Mouse (Mus musculus) heart, embryonic 14.5 days (tissue): ENCODE data around the gene Kndc1. TPM values are rescaled to one million over a fixed set of nuclear protein-coding genes. Genes with fewer than 3 reads are reported as not detected.

Source experiments
- ATAC-seq: fragments of 200-750 bp; cut with Nextera tagmentation; 2 replicates; pipeline ENCODE4 v1.8.0; 2017; ENCODE audit warnings: low read depth, moderate TSS enrichment; ENCODE audit not compliant: insufficient number of reproducible peaks, insufficient read depth, low FRiP score
- H3K27ac ChIP-seq, 2 experiments: fragments of 200-500 bp in 1 of 2; fragments of 300-500 bp in 1 of 2; sonication (generic) in 1 of 2; replicated peaks in 1 of 2; 2 replicates each; pipeline ENCODE4 v1.5.1; 2012 to 2014; ENCODE audit warnings: low read depth in 2 of 2, low read length in 2 of 2, control low read depth in 1 of 2, mild to moderate bottlenecking in 1 of 2, mixed read lengths in 1 of 2; ENCODE audit not compliant: control insufficient read depth in 1 of 2, insufficient read depth in 1 of 2
- H3K27me3 ChIP-seq: fragments of 300-500 bp; sonication (generic); 2 replicates; pipeline ENCODE4 v1.6.1; 2014; ENCODE audit warnings: mild to moderate bottlenecking, low read length, control low read depth; ENCODE audit not compliant: control insufficient read depth, insufficient read depth
- H3K36me3 ChIP-seq: fragments of 300-500 bp; sonication (generic); 2 replicates; pipeline ENCODE4 v1.6.1; 2014; ENCODE audit warnings: mild to moderate bottlenecking, control low read depth, low read length, mixed read lengths; ENCODE audit not compliant: control insufficient read depth, insufficient read depth
- H3K4me1 ChIP-seq, 2 experiments: fragments of 200-500 bp in 1 of 2; fragments of 300-500 bp in 1 of 2; sonication (generic) in 1 of 2; 2 replicates each; pipeline ENCODE4 v1.6.1; 2012 to 2014; ENCODE audit warnings: low read length in 2 of 2, control low read depth in 1 of 2, mixed read lengths in 1 of 2; ENCODE audit not compliant: control insufficient read depth in 2 of 2, insufficient read depth in 2 of 2
- H3K4me2 ChIP-seq: fragments of 300-500 bp; sonication (generic); 2 replicates; pipeline ENCODE4 v1.6.1; 2014; ENCODE audit warnings: mild to moderate bottlenecking, low read length
- H3K4me3 ChIP-seq, 2 experiments: fragments of 200-500 bp in 1 of 2; fragments of 300-500 bp in 1 of 2; sonication (generic) in 1 of 2; 2 replicates each; pipeline ENCODE4 v1.5.1; 2012 to 2014; ENCODE audit warnings: low read length in 2 of 2, mild to moderate bottlenecking in 2 of 2, control low read depth in 1 of 2, low read depth in 1 of 2, moderate library complexity in 1 of 2; ENCODE audit not compliant: control insufficient read depth in 1 of 2, insufficient read depth in 1 of 2
- H3K9ac ChIP-seq: fragments of 300-500 bp; sonication (generic); 2 replicates; pipeline ENCODE4 v1.6.1; 2014; ENCODE audit warnings: mild to moderate bottlenecking, low read length
- H3K9me3 ChIP-seq: fragments of 300-500 bp; sonication (generic); 2 replicates; pipeline ENCODE4 v1.6.1; 2016; ENCODE audit warnings: low read length, control low read depth; ENCODE audit not compliant: control insufficient read depth
- WGBS: fragments of 180-500 bp; shearing (Covaris S2); extraction: QIAGEN DNeasy Blood & Tissue Kit; methylation state at CpG from one replicate; pipeline ENCODE4 v1.1.7; 2014; 5-methylcytosine and 5-hydroxymethylcytosine counted together
- polyA plus RNA-seq: library from polyadenylated mRNA; unstranded; fragments of >200 nt; fragmentation: Nextera tagmentation; extraction: Ambion mirVana; gene quantifications from 2 replicates; pipeline ENCODE4 v1.2.1, GENCODE M21; 2014

The Kndc1 gene
- polyA plus RNA-seq, 1 experiment from 2014 or later = 0.16 TPM

DNA sequence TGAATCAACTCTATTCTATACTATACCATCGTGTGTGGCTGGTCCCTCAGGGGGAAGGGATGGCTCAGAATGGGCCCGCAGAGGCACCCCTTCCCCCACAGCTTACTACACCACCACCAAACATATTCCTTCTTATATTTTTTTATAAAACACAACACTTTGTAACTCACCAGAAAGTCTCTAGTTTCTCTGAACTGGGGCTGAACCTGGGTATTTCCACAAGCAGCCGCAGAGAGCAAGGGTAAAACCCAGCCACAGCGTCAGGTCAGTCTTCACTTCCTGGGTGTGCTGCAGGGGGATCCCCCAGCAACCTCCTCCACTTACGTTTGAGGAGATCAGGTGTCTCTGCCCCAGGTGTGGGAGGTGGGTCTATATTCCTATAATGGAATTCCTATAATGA is 73.9 kb downstream of the Kndc1 start:
- no peaks in the 10 kb centered on the region for H3K36me3 ChIP-seq
- H3K9ac ChIP-seq = no peak overlapping the region
- H3K4me3 ChIP-seq = no peak overlapping the region
- ATAC-seq = no peak
- no peak overlapping the region for H3K27ac ChIP-seq
- no peaks in the 10 kb centered on the region for H3K4me1 ChIP-seq
- 52% methylated on average over 5 of the region's 5 CpGs for WGBS
- no peaks in the 10 kb centered on the region for H3K9me3 ChIP-seq
- no peak overlapping the region for H3K4me2 ChIP-seq
- peaks cover 18% of the 10 kb centered on the region; the same call in 1 of the 2 replicates for H3K27me3 ChIP-seq

DNA sequence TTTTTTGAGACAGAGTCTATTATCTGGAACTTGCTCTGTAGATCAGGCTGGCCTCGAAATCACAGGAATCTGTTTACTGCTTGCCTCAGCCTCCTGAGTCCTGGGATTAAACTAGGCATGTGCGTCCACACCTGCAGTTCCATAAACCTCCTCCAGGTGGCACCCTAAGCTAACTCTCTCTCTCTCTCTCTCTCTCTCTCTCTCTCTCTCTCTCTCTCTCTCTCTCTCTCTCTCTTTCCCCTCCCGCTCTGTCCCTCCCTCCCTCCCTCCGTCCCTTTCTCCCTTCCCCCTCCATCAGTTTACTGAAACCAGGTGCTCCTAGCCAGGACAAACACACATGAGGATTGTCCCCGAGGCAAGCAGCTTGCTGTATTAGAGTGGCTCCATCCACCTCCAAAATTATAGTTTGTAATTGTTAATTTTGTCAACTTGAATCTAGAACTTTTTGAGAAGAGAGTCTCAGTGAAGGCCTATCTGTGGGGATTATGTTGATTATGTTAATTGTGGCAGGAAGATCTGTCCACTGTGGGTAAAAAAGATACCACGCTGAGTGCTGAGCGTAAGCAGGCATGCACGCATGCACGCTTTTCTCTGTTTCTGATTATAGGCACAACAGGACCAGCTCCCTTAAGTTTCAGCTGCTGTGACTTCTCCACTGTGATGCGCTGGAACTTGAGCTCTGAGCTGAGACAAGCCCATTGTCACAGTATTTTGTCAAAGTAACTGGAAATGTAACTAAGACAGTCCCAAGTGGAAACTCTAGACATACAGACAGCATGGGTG is 75.0 kb downstream of the Kndc1 start:
- Histone ChIP-seq H3K4me3 (no peak overlapping the region), H3K9ac (no peak overlapping the region), H3K4me2 (no peak overlapping the region), H3K4me1 (peaks cover 0 to 3% of the 10 kb centered on the region in 2 experiments; a peak in 2 of 4 replicates), H3K9me3 (no peaks in the 10 kb centered on the region), H3K27me3 (peaks cover 18% of the 10 kb centered on the region; the same call in 1 of the 2 replicates), H3K27ac (no peak overlapping the region), H3K36me3 (no peaks in the 10 kb centered on the region)
- no peak for ATAC-seq
- 46% methylated on average over 9 of the region's 10 CpGs for WGBS

DNA sequence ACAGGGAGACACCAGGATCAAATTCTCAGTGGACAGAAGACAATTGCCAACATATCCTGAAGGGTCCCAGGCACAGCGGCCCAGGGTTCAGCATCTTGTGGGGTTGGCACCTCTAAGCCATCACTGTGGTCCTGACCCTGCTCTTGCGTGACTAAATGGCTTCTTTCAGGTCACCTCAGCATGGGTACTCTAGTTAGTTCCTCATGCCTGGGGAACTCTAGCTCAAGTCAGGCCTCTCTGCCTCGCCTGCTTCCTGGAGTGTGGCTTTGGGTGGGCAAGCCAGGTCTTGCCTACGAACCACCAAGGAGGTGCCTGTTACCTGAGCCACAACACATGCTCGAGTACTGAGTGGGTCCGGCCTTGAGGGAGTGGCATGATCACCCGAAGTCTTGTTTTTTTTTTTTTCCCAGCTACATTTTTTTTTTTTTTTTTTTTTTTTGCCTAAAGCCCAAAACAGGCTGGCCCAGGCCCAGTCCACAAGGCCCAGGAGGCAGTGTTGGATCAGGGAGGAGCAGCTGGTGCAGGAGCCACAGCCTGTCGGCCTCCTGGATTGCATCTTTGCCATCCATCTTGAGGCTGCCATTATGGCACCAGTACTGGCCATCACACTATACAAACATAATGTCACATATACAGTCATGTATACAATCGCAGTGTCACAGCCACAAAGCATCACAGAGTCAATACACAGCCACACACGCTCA is 75.9 kb downstream of the Kndc1 start:
- H3K27me3 ChIP-seq = peaks cover 14% of the 10 kb centered on the region; the same call in 1 of the 2 replicates
- H3K9ac ChIP-seq = no peak overlapping the region
- H3K4me3 ChIP-seq = no peak overlapping the region
- ATAC-seq = no peak
- H3K9me3 ChIP-seq = 0 out of 2 replicates have a peak, but pooled peaks cover under 1% of the 10 kb centered on the region
- WGBS = 81% methylated on average over 10 of the region's 10 CpGs
- H3K4me2 ChIP-seq = no peak overlapping the region
- H3K4me1 ChIP-seq = peaks cover 0 to 3% of the 10 kb centered on the region in 2 experiments; a peak in 2 of 4 replicates
- no peaks in the 10 kb centered on the region for H3K36me3 ChIP-seq
- no peak overlapping the region for H3K27ac ChIP-seq

DNA sequence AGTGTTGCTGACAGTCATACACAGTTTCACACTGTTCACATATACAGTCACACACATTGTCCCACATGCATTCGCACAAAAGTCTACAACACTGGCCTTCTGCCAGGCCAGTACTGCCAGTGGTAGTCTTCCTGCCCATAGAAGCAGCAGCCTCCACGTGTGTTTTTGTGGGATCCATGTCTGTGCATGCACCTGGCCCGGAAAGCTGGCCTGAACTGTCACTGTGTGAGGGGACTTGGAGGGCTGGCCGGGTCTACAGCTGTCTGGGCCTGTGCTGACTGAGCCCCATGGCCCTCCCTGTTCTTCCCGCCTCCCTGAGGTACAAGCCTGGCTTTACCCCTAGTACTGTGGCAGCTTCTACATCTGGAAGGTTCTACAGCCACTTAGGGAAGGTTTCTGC is 76.5 kb downstream of the Kndc1 start:
- Histone ChIP-seq H3K9ac (no peak overlapping the region), H3K27me3 (peaks cover 16% of the 10 kb centered on the region; the same call in 1 of the 2 replicates)
- WGBS = 70% methylated on average over 5 of the region's 5 CpGs

DNA sequence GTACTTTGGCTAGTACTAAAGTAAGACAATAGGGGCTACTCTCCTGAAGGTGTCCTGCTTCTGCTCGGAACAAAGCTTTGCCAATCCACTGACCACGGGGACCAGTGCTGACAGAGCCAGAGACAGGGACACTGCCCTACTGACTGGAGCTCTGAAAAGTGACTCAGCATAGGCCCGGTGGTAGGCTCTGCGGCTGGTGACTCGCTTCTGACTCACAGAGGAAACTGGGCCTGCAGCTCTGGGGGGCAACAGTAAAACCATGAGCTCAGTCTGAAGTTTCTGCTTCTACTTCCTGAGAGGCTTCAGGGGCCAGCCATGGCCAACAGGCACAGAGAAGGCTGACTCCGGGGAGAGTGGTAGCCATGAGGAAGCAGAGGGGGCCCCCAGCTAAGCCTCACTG is 76.9 kb downstream of the Kndc1 start:
- WGBS = 57% methylated on average over 6 of the region's 6 CpGs
- no peak overlapping the region for H3K4me2 ChIP-seq
- no peak overlapping the region for H3K4me3 ChIP-seq
- no peak overlapping the region for H3K27ac ChIP-seq
- H3K4me1 ChIP-seq = peaks cover 0 to 3% of the 10 kb centered on the region in 2 experiments; a peak in 2 of 4 replicates
- no peak for ATAC-seq
- H3K9me3 ChIP-seq = 0 out of 2 replicates have a peak, but pooled peaks cover 4% of the 10 kb centered on the region
- H3K27me3 ChIP-seq = peaks cover 20% of the 10 kb centered on the region
- no peaks in the 10 kb centered on the region for H3K36me3 ChIP-seq
- H3K9ac ChIP-seq = no peak overlapping the region

More for the DNA sequence above, 76.5 kb downstream of the Kndc1 start:
- Histone ChIP-seq H3K4me2 (no peak overlapping the region), H3K4me1 (peaks cover 0 to 3% of the 10 kb centered on the region in 2 experiments; a peak in 2 of 4 replicates), H3K4me3 (no peak overlapping the region), H3K27ac (no peak overlapping the region), H3K9me3 (0 out of 2 replicates have a peak, but pooled peaks cover 4% of the 10 kb centered on the region), H3K36me3 (no peaks in the 10 kb centered on the region)
- no peak for ATAC-seq

DNA sequence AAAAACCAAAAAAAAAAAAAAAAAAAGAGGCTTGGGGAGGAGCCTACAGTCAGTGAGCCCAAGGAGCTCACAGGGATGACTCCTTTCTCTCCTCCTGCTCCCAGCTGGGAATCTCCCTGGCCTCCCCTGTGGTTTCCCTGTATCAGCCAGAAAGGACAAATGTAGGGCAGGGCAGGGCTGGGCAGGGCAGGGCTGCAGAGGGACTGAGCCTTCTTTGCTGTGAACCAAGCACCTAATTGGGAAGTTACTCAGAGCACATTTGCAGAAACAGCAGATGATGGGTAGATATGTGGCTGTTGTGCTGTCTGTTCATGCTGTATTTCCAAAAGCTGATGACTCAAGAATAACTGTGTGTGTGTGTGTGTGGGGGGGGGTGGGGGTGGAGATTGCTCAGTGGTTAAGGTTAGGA is 78.4 kb downstream of the Kndc1 start:
- Histone ChIP-seq H3K4me2 (no peak overlapping the region), H3K27me3 (peaks cover 15% of the 10 kb centered on the region), H3K9ac (no peak overlapping the region), H3K36me3 (no peaks in the 10 kb centered on the region), H3K4me1 (peaks cover 0 to 3% of the 10 kb centered on the region in 2 experiments; a peak in 2 of 4 replicates), H3K27ac (no peak overlapping the region), H3K4me3 (no peak overlapping the region), H3K9me3 (0 out of 2 replicates have a peak, but pooled peaks cover 4% of the 10 kb centered on the region)
- no peak for ATAC-seq

DNA sequence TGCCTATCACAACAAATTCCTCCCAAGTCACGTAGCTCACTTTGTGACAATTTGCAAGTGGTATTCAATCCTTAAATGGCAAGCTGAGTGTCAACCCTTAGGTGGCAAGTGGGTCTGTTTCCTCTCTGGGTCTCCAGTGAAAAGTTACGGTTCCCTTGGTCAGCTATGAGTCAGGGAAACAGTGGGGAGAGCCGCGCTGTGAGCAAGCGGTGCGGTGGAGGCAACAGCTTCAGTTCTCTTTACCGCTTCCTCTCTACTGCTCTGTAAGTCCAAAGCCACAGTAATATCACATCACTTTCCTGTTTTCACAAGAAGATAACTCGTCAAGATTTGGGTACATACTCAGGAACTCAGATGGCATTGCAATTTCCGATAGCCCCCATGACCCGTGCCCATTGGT is 79.8 kb downstream of the Kndc1 start:
- H3K4me1 ChIP-seq = peaks cover 0 to 12% of the 10 kb centered on the region in 2 experiments; a peak in 2 of 4 replicates
- H3K27ac ChIP-seq = no peak overlapping the region
- no peaks in the 10 kb centered on the region for H3K36me3 ChIP-seq
- no peak overlapping the region for H3K4me3 ChIP-seq
- 0 out of 2 replicates have a peak, but pooled peaks cover 4% of the 10 kb centered on the region for H3K9me3 ChIP-seq
- H3K9ac ChIP-seq = no peak overlapping the region
- peaks cover 18% of the 10 kb centered on the region for H3K27me3 ChIP-seq
- no peak overlapping the region for H3K4me2 ChIP-seq
- WGBS = 64% methylated on average over 10 of the region's 10 CpGs
- ATAC-seq = no peak
